Mouse (Mus musculus): ENCODE measurements around the gene Dolpp1.

The Dolpp1 gene

DNA sequence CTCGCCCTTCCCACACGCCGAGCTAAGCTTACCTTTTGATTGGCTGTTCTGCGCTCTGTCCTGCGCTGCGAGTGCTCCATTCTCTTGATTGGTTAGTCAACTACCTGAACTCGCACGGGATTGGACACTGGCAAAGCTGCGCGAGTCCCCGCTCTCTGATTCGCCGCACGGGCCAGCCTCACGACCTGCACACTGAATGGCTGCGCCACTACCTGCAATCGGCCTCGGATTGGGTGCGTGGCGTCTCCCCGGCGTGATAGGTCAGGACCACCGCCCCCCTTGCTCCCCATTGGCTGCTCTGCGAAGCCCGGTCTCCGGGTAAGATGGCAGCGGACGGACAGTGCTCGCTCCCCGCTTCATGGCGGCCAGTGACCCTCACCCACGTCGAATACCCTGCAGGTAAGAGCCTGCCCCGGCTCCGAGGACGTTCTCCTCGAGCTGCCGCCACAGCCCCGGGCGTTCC, at the start of gene Dolpp1:
Gene Dolpp1 (plus strand): TSS at position 141 of the 463 bp plus-strand sequence.
- peak; percentile 90 to 92 for DNase-seq (ENCODE audit: low spot score in 2 of 2)

DNA sequence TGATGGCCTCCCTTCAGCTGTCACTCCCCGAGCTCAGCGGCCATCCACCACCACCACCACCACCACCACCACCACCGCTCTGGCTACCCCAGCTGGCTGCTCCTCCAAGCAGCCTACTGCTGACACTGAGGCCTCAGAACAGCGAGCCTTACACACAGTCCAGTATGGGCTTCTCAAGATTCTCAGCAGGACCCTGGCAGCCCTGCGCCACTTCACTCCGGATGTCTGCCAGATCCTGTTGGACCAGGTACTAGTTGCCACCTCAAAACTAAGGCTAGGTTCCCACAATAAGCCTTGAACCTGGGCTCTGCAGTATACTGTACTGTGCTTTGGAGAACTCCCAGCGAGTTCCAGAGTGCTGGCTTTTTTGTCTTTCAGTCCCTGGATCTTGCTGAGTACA, 49.5 kb upstream of the Dolpp1 start:
- DNase-seq (ENCODE audit: low spot score in 2 of 2) = no peak

DNA sequence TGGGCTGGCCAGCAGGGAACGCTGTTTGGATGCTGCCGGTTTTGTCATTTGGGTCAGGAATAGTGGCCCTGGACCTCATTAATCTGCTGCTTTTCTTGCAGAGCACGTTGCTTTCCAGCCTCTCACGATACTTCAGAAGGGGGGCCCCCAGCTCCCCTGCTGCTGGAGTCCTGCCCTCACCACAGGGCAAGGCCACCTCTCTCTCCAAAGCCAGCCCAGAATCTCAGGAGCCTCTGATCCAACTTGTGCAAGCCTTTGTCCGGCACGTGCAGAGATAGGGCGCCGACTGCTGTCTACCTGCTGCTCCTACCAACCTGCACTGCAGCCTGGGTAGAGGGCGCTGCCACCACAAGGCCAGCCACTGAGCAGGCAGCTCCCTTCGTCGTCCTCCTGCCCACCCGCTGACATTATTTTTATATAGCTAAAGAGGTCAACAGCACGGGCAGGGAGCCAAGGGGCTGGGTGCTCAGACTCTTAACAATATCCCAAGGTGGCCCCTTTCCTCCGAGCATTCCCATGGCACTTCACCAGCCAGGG, 48.4 kb upstream of the Dolpp1 start:
- no peak for DNase-seq (ENCODE audit: low spot score in 2 of 2)

- no peak for DNase-seq (ENCODE audit: low spot score in 2 of 2)
Observed at GRCm38 (mm10) chr2:30345971-30346676, 45.9 kb upstream of the Dolpp1 start.

GRCm38 (mm10) chr2:30349196-30349595, 42.9 kb upstream of the Dolpp1 start:
- no peak for DNase-seq (ENCODE audit: low spot score in 2 of 2)

GRCm38 (mm10) chr2:30351149-30351548, 40.9 kb upstream of the Dolpp1 start:
- DNase-seq (ENCODE audit: low spot score in 2 of 2) = no peak

DNA sequence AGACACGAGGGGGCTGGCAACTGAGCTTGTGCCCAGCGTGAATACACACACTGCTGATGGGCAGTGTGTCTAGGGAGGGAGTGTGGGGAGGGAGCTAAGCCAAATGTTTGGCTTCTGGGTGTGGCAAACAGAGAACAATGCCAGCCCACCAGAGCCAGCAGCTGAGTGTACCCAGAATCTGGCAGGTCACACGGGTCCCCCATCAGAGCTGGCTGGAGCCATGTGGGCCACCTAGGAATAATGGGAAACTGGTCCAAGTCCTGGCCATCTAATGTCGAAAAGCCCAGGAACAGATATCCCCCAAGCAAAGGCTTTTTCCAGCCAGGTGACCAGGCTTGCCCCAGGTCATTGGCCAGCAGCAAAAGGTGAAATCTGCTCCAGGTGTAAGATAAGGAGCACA, 36.2 kb upstream of the Dolpp1 start:
- DNase-seq (ENCODE audit: low spot score in 2 of 2) = no peak

- no peak for DNase-seq (ENCODE audit: low spot score in 2 of 2)
Observed at GRCm38 (mm10) chr2:30356266-30356665, 35.8 kb upstream of the Dolpp1 start.

GRCm38 (mm10) chr2:30356906-30357305, 35.1 kb upstream of the Dolpp1 start:
- DNase-seq (ENCODE audit: low spot score in 2 of 2) = no peak

DNA sequence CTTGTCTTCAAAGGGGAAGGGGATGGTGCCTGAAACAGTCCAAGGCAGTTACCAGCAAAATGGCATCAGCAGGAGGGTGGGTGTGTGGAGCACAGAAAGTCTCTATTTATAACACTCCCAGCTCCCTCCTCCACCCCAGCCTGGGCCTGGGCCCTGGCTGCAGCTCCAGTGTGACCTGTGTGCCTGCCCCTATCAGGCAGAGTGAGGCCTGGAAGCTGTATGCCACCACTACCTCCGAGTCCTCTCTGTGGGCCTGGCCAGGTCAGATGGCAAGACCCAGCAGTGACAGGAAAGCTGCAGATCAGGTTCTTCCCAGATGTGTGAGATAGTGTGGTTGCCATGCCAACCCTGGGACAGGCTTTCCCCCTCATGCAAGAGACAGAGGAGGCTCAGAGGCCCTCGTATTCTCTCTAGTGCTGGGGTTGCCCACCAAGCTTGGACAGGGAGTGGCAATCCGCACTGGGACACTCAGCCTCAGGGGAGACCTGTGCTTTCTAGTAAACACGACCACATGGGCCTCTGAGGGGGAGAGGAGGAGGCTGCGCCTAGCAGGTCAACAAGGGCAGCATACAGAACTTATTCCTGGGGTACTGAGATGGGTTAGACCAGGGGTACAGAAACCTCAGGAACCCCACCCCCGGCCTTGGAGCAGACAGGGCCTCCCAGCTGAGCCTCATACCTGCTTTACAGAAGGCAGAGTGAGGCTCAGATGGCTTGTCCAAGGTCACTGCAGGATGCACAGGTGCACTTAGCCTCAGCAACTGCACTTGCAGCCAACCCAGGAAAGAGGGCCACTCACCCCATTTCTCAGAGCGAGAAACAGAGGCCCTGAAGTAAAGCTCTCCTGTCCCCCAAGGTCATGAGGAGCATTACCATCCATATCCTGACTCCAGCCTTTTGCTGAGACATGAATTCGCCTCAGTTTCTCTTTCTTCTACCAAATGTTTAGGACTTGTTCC, 34.2 kb upstream of the Dolpp1 start:
- DNase-seq (ENCODE audit: low spot score in 2 of 2) = no peak

DNA sequence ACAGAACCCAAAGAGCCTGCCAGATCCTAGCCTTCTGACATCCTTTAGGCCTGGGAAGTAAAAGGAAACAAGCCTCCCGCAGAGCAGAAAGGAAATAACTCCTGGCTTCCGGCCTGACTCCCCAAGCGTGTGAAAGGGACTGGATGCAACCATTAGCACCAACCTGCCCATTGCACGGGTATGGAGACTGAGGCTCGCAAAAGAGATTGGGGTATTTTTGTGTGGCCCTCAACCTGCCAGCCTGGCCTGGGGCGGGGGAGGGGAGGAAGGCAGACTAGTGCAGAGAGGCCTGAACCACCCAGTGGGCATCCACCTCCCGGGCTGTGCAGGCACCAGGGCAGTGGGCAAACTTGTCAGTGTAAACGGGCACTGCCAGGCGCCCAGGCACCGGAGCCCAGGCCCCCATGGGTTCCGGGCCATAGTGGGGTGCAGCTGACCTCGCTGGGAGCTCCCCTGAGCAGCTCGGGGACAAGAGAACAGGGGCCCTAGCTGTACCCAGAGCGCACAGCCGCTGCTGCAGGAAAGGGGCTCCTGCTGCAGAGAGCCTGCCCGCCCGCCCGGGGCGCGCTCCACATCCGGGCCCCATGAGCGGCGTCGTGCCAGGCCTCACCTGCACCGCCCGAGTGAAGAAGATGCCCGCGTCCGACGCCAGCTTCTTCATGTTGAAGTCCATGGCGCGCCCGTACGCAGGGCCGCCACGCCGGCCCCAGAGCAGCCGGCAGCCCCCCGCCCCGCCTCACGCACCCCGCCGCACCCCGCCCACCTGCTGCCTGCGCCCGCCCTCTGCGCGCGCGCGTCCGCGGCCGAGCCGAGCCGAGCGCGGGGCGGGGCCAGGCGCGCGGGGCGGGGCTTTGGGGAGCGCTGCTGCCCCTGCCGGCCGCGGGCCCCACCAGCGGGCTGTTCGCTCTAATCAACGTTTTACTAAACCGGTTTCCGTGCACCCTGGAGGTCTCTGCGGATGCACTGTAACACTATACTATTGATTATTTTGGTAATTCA, 33.2 kb upstream of the Dolpp1 start, which contains the start of gene Sh3glb2:
Gene Sh3glb2 (minus strand): TSS at position 805 of the 999 bp plus-strand sequence.
- DNase-seq (ENCODE audit: low spot score in 2 of 2) = peak; percentile 73 to 82

DNA sequence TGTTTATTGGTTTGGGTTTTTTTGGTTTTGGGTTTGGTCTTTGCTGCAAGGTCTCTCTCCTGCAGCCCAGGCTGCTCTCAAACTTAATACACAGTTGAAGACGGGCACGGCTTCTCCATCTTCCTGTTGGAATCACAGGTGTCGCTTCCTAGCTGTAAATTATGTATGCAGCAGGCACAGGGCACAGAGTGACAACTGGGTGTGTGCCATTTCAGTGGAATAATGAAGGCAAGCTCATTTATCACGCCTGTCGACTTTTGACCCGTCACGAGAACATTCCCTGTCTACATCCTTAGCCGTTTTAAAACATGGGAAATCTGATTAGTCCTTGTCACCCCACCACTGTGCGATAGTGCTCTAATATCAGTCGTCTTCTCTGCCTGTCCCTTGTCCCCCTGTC, 31.4 kb upstream of the Dolpp1 start:
- no peak for DNase-seq (ENCODE audit: low spot score in 2 of 2)

GRCm38 (mm10) chr2:30362865-30363264, 29.2 kb upstream of the Dolpp1 start:
- DNase-seq (ENCODE audit: low spot score in 2 of 2) = no peak

- peak; percentile 96 to 97 for DNase-seq (ENCODE audit: low spot score in 2 of 2)
Observed at GRCm38 (mm10) chr2:30363773-30364650, 28.0 kb upstream of the Dolpp1 start, which contains the start of gene Miga2. Gene Miga2, plus strand, starts transcription at chr2:30364233.

GRCm38 (mm10) chr2:30365281-30366069, 26.6 kb upstream of the Dolpp1 start:
- no peak for DNase-seq (ENCODE audit: low spot score in 2 of 2)

DNA sequence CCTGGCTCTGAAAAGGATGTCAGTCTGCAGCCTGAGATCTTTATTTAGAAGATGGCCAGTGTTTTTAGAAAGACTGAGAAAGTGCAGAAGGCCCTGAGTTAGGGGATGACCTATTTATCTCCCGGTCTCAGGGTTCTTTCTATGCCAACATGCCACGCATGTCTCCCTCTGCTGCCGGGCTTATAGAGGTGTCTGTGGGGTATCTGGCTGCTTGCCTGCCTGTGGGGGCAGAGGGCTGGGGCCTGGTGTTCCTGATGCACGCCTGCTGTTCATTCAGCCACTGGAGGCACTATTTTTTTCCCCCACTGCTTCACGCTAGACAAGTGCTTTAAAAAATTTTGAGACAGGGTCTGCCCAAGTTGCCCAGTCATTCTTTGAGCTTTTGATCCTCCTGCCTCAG, 25.9 kb upstream of the Dolpp1 start:
- no peak for DNase-seq (ENCODE audit: low spot score in 2 of 2)

DNA sequence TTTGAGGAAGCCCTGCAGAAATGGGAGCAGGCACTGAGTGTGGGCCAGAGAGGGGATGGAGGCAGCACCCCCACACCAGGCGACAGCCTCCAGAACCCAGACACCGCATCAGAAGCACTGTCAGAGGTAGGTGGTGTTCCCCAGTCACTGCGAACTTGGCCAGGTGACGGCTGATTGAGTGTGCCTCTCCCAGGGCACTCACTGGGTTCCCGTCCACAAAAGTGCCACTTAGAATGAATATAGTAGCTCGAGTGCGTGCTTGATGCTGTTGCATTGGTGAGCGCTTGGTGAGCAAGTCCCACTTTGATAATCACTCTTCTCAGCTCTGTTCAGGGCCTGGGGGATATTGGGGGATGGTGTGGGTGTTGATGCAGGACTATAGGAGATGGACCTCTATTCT, 20.5 kb upstream of the Dolpp1 start:
- no peak for DNase-seq (ENCODE audit: low spot score in 2 of 2)

DNA sequence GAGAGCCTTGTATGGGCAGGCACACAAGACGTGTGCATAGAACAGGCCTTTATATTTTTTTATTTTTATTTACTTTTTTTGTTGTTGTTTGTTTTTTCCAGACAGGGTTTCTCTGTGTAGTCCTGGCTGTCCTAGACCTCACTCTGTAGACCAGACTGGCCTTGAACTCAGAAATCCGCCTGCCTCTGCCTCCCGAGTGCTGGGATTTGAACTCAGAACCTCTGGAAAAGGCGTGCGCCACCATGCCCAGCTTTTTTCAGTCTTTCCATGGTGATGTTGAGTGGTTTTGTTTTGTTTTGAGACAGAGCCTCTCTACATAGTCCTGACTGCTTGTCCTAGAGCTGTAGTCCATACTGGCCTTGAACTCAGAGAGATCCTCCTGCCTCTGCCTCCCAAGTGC, 19.3 kb upstream of the Dolpp1 start:
- DNase-seq (ENCODE audit: low spot score in 2 of 2) = no peak

GRCm38 (mm10) chr2:30375893-30376292, 16.2 kb upstream of the Dolpp1 start:
- DNase-seq (ENCODE audit: low spot score in 2 of 2) = no peak
